Mouse (Mus musculus) heart, adult 2 months (tissue): Measurements from ENCODE around the gene Ccdc148.

Experiments used
- CTCF ChIP-seq: fragments of 200-600 bp; IDR thresholded peaks from 2 replicates; pipeline ENCODE4 v1.8.1; 2022; ENCODE audit warnings: antibody characterized with exemption, mild to moderate bottlenecking, moderate library complexity
- POLR2A ChIP-seq: fragments of 200-500 bp; IDR thresholded peaks from 2 replicates; pipeline ENCODE4 v1.6.1; 2011; ENCODE audit warnings: mild to moderate bottlenecking, low read depth, low read length, control low read depth; ENCODE audit not compliant: insufficient read depth

DNA sequence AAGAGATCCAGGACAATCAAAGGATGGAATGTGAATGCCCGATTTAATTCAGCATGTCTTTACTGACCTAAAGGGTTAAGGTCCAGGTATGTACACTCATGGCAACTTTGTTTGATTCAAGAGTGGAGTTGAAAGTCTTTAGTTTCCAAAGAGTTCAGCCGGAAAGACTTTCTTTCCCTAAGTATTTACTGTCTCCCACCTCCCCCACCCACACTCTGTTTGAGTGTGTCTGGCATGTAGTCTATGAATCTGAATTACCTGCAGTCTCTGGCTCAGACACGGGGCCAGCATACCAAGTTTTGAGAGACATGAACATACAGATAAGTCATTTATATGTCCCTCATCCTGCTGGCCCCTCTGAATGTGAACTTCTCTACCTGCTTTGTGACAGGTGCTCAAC is 374.3 kb downstream of the Ccdc148 start:
- TF ChIP-seq POLR2A (no peak), CTCF (no peak)
